16 mouse cellular contexts compared by ENCODE assay signal in genomic region chr8:55398331-55398730, GRCm38 (mm10).
A peak's percentile ranks its signal among the peaks of the same experiment; 100 is the strongest.
DNase-seq lines count a peak whose midpoint lies in the region; ATAC-seq and TF ChIP-seq lines count a peak whose summit lies in the region.
"Had no signal": no experiment of that assay in that cellular context is flagged by ENCODE, and none has a peak within 500 bp of the region (broad histone marks: within the 10 kb centered on the region; RNA-seq: fewer than 3 reads in every experiment).

No protein-coding gene starts in this region.

- no peak for TF ChIP-seq POLR2A in liver, adult 2 months (IDR thresholded peaks at IDR 0.05; ENCODE audit: extremely low read depth, insufficient read depth, low read length)
- TF ChIP-seq POLR2A in cortical plate, adult 2 months (IDR thresholded peaks at IDR 0.05; ENCODE audit: extremely low read depth, insufficient read depth, low read length), result no peak

- TF ChIP-seq CTCF in hindbrain, postnatal 0 days (IDR thresholded peaks at IDR 0.05; ENCODE audit: low read depth), result peak; percentile 36
- no peak for TF ChIP-seq CTCF in liver, adult 2 months (IDR thresholded peaks at IDR 0.05; ENCODE audit: low read depth, low read length)
- peak; percentile 25; the same call in 1 of the 2 replicates for TF ChIP-seq CTCF in cortical plate, adult 2 months (IDR thresholded peaks at IDR 0.05; ENCODE audit: extremely low read depth, insufficient read depth, low read length)

- no peak overlapping the region for H3K9ac ChIP-seq in hindbrain, postnatal 0 days (replicated peaks; ENCODE audit: low read length)
- H3K9ac ChIP-seq in hindbrain, embryonic 12.5 days, result no peak overlapping the region
- no peak overlapping the region for H3K9ac ChIP-seq in liver, adult 2 months (ENCODE audit: low read depth, low read length)
- no peak overlapping the region for H3K9ac ChIP-seq in liver, embryonic 12.5 days
- H3K9ac ChIP-seq in ES-E14 (ENCODE audit: insufficient read depth, low read depth, low read length, poor library complexity, severe bottlenecking), result no peak overlapping the region
- H3K9ac ChIP-seq: heart, embryonic 15.5 days; midbrain, embryonic 12.5 days; neural tube, embryonic 12.5 days had no signal

- H3K4me3 ChIP-seq in hindbrain, postnatal 0 days (ENCODE audit: low read length), result no peak overlapping the region
- H3K4me3 ChIP-seq in hindbrain, embryonic 12.5 days, result no peak overlapping the region
- no peak overlapping the region for H3K4me3 ChIP-seq in liver, adult 2 months (ENCODE audit: insufficient read depth, low read depth, low read length)
- H3K4me3 ChIP-seq in liver, embryonic 12.5 days, result no peak overlapping the region
- H3K4me3 ChIP-seq in ES-E14 (ENCODE audit: insufficient read depth in 1 of 2, low read depth in 1 of 2, low read length in 2 of 2, poor library complexity in 1 of 2, severe bottlenecking in 1 of 2), result no peak overlapping the region
- no peak overlapping the region for H3K4me3 ChIP-seq in cortical plate, adult 2 months (ENCODE audit: insufficient read depth, low read length)
- H3K4me3 ChIP-seq: heart, embryonic 15.5 days; midbrain, embryonic 12.5 days; neural tube, embryonic 12.5 days had no signal

- no peaks in the 10 kb centered on the region for H3K36me3 ChIP-seq in hindbrain, postnatal 0 days (ENCODE audit: insufficient read depth, low read length)
- H3K36me3 ChIP-seq in hindbrain, embryonic 12.5 days, result no peaks in the 10 kb centered on the region
- no peaks in the 10 kb centered on the region for H3K36me3 ChIP-seq in liver, adult 2 months (ENCODE audit: control insufficient read depth, insufficient read depth, low read length)
- no peaks in the 10 kb centered on the region for H3K36me3 ChIP-seq in liver, embryonic 12.5 days
- H3K36me3 ChIP-seq in ES-E14 (ENCODE audit: control insufficient read depth, insufficient read depth, low read length, poor library complexity, severe bottlenecking), result no peaks in the 10 kb centered on the region
- H3K36me3 ChIP-seq: heart, embryonic 15.5 days; midbrain, embryonic 12.5 days; neural tube, embryonic 12.5 days had no signal

- H3K27me3 ChIP-seq in hindbrain, postnatal 0 days (ENCODE audit: insufficient read depth, low read length), result no peaks in the 10 kb centered on the region
- H3K27me3 ChIP-seq in hindbrain, embryonic 12.5 days, result no peaks in the 10 kb centered on the region
- H3K27me3 ChIP-seq in liver, adult 2 months (ENCODE audit: control insufficient read depth, insufficient read depth, low read length), result no peaks in the 10 kb centered on the region
- no peaks in the 10 kb centered on the region for H3K27me3 ChIP-seq in liver, embryonic 12.5 days (replicated peaks)
- H3K27me3 ChIP-seq: CH12.LX; heart, embryonic 15.5 days; midbrain, embryonic 12.5 days; neural tube, embryonic 12.5 days had no signal

- no peak for ATAC-seq in hindbrain, postnatal 0 days
- no peak for ATAC-seq in hindbrain, embryonic 12.5 days (ENCODE audit: low FRiP score)
- ATAC-seq in liver, embryonic 12.5 days, result no peak
- ATAC-seq: hindbrain, embryonic 16.5 days had no signal

- no peak overlapping the region for H3K4me2 ChIP-seq in hindbrain, postnatal 0 days (ENCODE audit: low read depth, low read length)
- H3K4me2 ChIP-seq in hindbrain, embryonic 12.5 days (replicated peaks), result no peak overlapping the region
- no peak overlapping the region for H3K4me2 ChIP-seq in liver, embryonic 12.5 days
- H3K4me2 ChIP-seq: heart, embryonic 15.5 days; midbrain, embryonic 12.5 days; neural tube, embryonic 12.5 days had no signal

- DNase-seq in hindbrain, postnatal 0 days (ENCODE audit: low spot score), result peak; percentile 3
- DNase-seq in liver, adult 2 months (ENCODE audit: extremely low read depth, low read depth, low spot score), result peak; percentile 1
- DNase-seq in ES-E14 (ENCODE audit: low read depth, low spot score), result peak; percentile 15
- DNase-seq in heart, postnatal 4 days, result no peak
- no peak for DNase-seq in urinary bladder, postnatal 14 days (ENCODE audit: low spot score)
- DNase-seq: adrenal gland, postnatal 10 days; liver; thymus, postnatal 25 days had no signal

- H3K9me3 ChIP-seq in hindbrain, postnatal 0 days (ENCODE audit: low read length), result no peaks in the 10 kb centered on the region
- H3K9me3 ChIP-seq in hindbrain, embryonic 12.5 days (replicated peaks), result no peaks in the 10 kb centered on the region
- H3K9me3 ChIP-seq in liver, embryonic 12.5 days (replicated peaks), result no peaks in the 10 kb centered on the region
- H3K9me3 ChIP-seq in ES-E14 (ENCODE audit: control insufficient read depth, insufficient read depth, low read depth, low read length), result no peaks in the 10 kb centered on the region
- H3K9me3 ChIP-seq: heart, embryonic 15.5 days; midbrain, embryonic 12.5 days; neural tube, embryonic 12.5 days had no signal

- no peaks in the 10 kb centered on the region for H3K4me1 ChIP-seq in hindbrain, postnatal 0 days (ENCODE audit: insufficient read depth, low read length)
- H3K4me1 ChIP-seq in hindbrain, embryonic 12.5 days, result no peaks in the 10 kb centered on the region
- H3K4me1 ChIP-seq in liver, adult 2 months (ENCODE audit: control insufficient read depth, insufficient read depth, low read length), result no peaks in the 10 kb centered on the region
- H3K4me1 ChIP-seq in liver, embryonic 12.5 days, result no peaks in the 10 kb centered on the region
- no peaks in the 10 kb centered on the region for H3K4me1 ChIP-seq in ES-E14 (ENCODE audit: control insufficient read depth in 2 of 2, insufficient read depth in 2 of 2, low read length in 2 of 2, poor library complexity in 1 of 2)
- no peaks in the 10 kb centered on the region for H3K4me1 ChIP-seq in cortical plate, adult 2 months (ENCODE audit: control insufficient read depth, insufficient read depth, low read length)
- H3K4me1 ChIP-seq: heart, embryonic 15.5 days; midbrain, embryonic 12.5 days; neural tube, embryonic 12.5 days had no signal

- in situ Hi-C loops in ES-E14 (cut with MboI; ENCODE audit: low sequenced_read_pairs in 2 of 2, unreplicated experiment in 2 of 2), result no loop called here

- H3K27ac ChIP-seq in hindbrain, postnatal 0 days, result no peak overlapping the region
- H3K27ac ChIP-seq in hindbrain, embryonic 12.5 days, result no peak overlapping the region
- H3K27ac ChIP-seq in liver, adult 2 months (replicated peaks; ENCODE audit: insufficient read depth, low read depth, low read length), result no peak overlapping the region
- H3K27ac ChIP-seq in liver, embryonic 12.5 days, result no peak overlapping the region
- no peak overlapping the region for H3K27ac ChIP-seq in ES-E14 (ENCODE audit: insufficient read depth, low read depth, low read length, poor library complexity, severe bottlenecking)
- no peak overlapping the region for H3K27ac ChIP-seq in cortical plate, adult 2 months (ENCODE audit: insufficient read depth, low read length)
- H3K27ac ChIP-seq: heart, embryonic 15.5 days; midbrain, embryonic 12.5 days; neural tube, embryonic 12.5 days had no signal

- H3K79me2 ChIP-seq in liver, adult 2 months (ENCODE audit: control insufficient read depth, insufficient read depth, low read length), result no peaks in the 10 kb centered on the region

TF ChIP-seq in ES-E14, 5 proteins besides CTCF, POLR2A, EP300 and RAD21:
- TF ChIP-seq MAFK (IDR thresholded peaks at IDR 0.05; ENCODE audit: insufficient read depth, low read depth, low read length), result no peak
- TF ChIP-seq ZC3H11A (IDR thresholded peaks at IDR 0.05; ENCODE audit: borderline replicate concordance, low read depth, low read length), result no peak
- no peak for TF ChIP-seq CHD2 (IDR thresholded peaks at IDR 0.05; ENCODE audit: low read depth, low read length)
- TF ChIP-seq HCFC1 (IDR thresholded peaks at IDR 0.05; ENCODE audit: borderline replicate concordance, insufficient read depth, low read length), result no peak
- TF ChIP-seq ZNF384 (IDR thresholded peaks at IDR 0.05; ENCODE audit: low read depth, low read length), result no peak

Comparison
In these comparisons a context has a peak if more than half of its experiments do, and no peak if none do; other contexts are left out.
1. DNase-seq: peak in hindbrain, postnatal 0 days (single experiment), liver, adult 2 months (single experiment) and ES-E14 (single experiment); none in heart, postnatal 4 days (single experiment) and urinary bladder, postnatal 14 days (single experiment).